In genomic region chr3:94581138-94581780, GRCm38 (mm10) we compare ENCODE assay signal across 7 mouse cellular contexts. TPM values are rescaled to one million over a fixed set of nuclear protein-coding genes. Genes with fewer than 3 reads are reported as not detected.
DNase-seq lines count a peak whose midpoint lies in the region; ATAC-seq and TF ChIP-seq lines count a peak whose summit lies in the region.

No protein-coding gene starts in this region.

- H3K9me3 ChIP-seq in ES-Bruce4 (replicated peaks; ENCODE audit: control insufficient read depth, insufficient read depth, low read length, poor library complexity, severe bottlenecking): no peaks in the 10 kb centered on the region
- no peaks in the 10 kb centered on the region for H3K9me3 ChIP-seq in embryonic facial prominence, embryonic 11.5 days (replicated peaks; ENCODE audit: control insufficient read depth, low read length)
- no peaks in the 10 kb centered on the region for H3K9me3 ChIP-seq in hindbrain, embryonic 13.5 days
- H3K9me3 ChIP-seq in midbrain, embryonic 15.5 days: no peaks in the 10 kb centered on the region

- peak; percentile 41 for DNase-seq in 416B (ENCODE audit: low read depth)
- DNase-seq in embryonic facial prominence, embryonic 11.5 days (ENCODE audit: low spot score): peak; percentile 26
- peak; percentile 19 to 30 for DNase-seq in left cerebral cortex, adult 9 months (ENCODE audit: low spot score in 2 of 2)
- peak; percentile 30 for DNase-seq in thymus, postnatal 14 days

- no peak for ATAC-seq in embryonic facial prominence, embryonic 11.5 days (replicated peaks; ENCODE audit: insufficient number of reproducible peaks, low FRiP score, low TSS enrichment, low read depth)
- ATAC-seq in hindbrain, embryonic 13.5 days (ENCODE audit: low FRiP score): no peak
- no peak for ATAC-seq in midbrain, embryonic 15.5 days (replicated peaks)

- WGBS in embryonic facial prominence, embryonic 11.5 days: 3% methylated on average over 16 of the region's 16 CpGs
- WGBS in hindbrain, embryonic 13.5 days: 2% methylated on average over 16 of the region's 16 CpGs
- WGBS in midbrain, embryonic 15.5 days: 2% methylated on average over 16 of the region's 16 CpGs

- TF ChIP-seq CTCF in ES-Bruce4 (IDR thresholded peaks at IDR 0.05; ENCODE audit: low read depth, low read length): no peak

- no peaks in the 10 kb centered on the region for H3K4me1 ChIP-seq in ES-Bruce4 (ENCODE audit: control insufficient read depth, insufficient read depth, low read length)
- H3K4me1 ChIP-seq in embryonic facial prominence, embryonic 11.5 days (ENCODE audit: control insufficient read depth, insufficient read depth, low read length): no peaks in the 10 kb centered on the region
- peaks cover 27% of the 10 kb centered on the region for H3K4me1 ChIP-seq in hindbrain, embryonic 13.5 days (replicated peaks)
- H3K4me1 ChIP-seq in midbrain, embryonic 15.5 days: peaks cover 36% of the 10 kb centered on the region

- no peak for TF ChIP-seq POLR2A in ES-Bruce4 (IDR thresholded peaks at IDR 0.05; ENCODE audit: insufficient read depth, low read length)

- H3K4me3 ChIP-seq in ES-Bruce4 (ENCODE audit: low read depth, low read length): peak overlapping the region; percentile 92
- peak overlapping the region; percentile 83 for H3K4me3 ChIP-seq in embryonic facial prominence, embryonic 11.5 days (ENCODE audit: low read depth, low read length)
- H3K4me3 ChIP-seq in hindbrain, embryonic 13.5 days: peak overlapping the region; percentile 92
- H3K4me3 ChIP-seq in midbrain, embryonic 15.5 days: peak overlapping the region; percentile 96

- H3K36me3 ChIP-seq in ES-Bruce4 (ENCODE audit: control insufficient read depth, insufficient read depth, low read length, poor library complexity, severe bottlenecking): peaks cover 4% of the 10 kb centered on the region; the same call in 1 of the 2 replicates
- no peaks in the 10 kb centered on the region for H3K36me3 ChIP-seq in embryonic facial prominence, embryonic 11.5 days (replicated peaks; ENCODE audit: control insufficient read depth, insufficient read depth, low read depth, low read length)
- H3K36me3 ChIP-seq in hindbrain, embryonic 13.5 days: no peaks in the 10 kb centered on the region
- no peaks in the 10 kb centered on the region for H3K36me3 ChIP-seq in midbrain, embryonic 15.5 days (replicated peaks)

- no peak overlapping the region for H3K27ac ChIP-seq in ES-Bruce4 (ENCODE audit: insufficient read depth, low read length)
- no peak overlapping the region for H3K27ac ChIP-seq in embryonic facial prominence, embryonic 11.5 days (replicated peaks; ENCODE audit: low read depth, low read length)
- H3K27ac ChIP-seq in hindbrain, embryonic 13.5 days: peak overlapping the region; percentile 95
- H3K27ac ChIP-seq in midbrain, embryonic 15.5 days: peak overlapping the region; percentile 92

- TF ChIP-seq EP300 in ES-Bruce4 (IDR thresholded peaks at IDR 0.05; ENCODE audit: insufficient read depth, low read depth, low read length): no peak

- no peaks in the 10 kb centered on the region for H3K27me3 ChIP-seq in ES-Bruce4 (ENCODE audit: control insufficient read depth, insufficient read depth, low read length, poor library complexity, severe bottlenecking)
- H3K27me3 ChIP-seq in embryonic facial prominence, embryonic 11.5 days (ENCODE audit: control insufficient read depth, insufficient read depth, low read length): no peaks in the 10 kb centered on the region
- H3K27me3 ChIP-seq in hindbrain, embryonic 13.5 days: no peaks in the 10 kb centered on the region
- no peaks in the 10 kb centered on the region for H3K27me3 ChIP-seq in midbrain, embryonic 15.5 days (replicated peaks)

- peak overlapping the region; percentile 75 for H3K4me2 ChIP-seq in embryonic facial prominence, embryonic 11.5 days (ENCODE audit: low read depth, low read length)
- peak overlapping the region; percentile 83 for H3K4me2 ChIP-seq in hindbrain, embryonic 13.5 days
- peak overlapping the region; percentile 86 for H3K4me2 ChIP-seq in midbrain, embryonic 15.5 days

- peak overlapping the region; percentile 90 for H3K9ac ChIP-seq in ES-Bruce4 (ENCODE audit: low read depth, poor library complexity, severe bottlenecking)
- peak overlapping the region; percentile 88 for H3K9ac ChIP-seq in embryonic facial prominence, embryonic 11.5 days (replicated peaks; ENCODE audit: low read length)
- H3K9ac ChIP-seq in hindbrain, embryonic 13.5 days: peak overlapping the region; percentile 92
- H3K9ac ChIP-seq in midbrain, embryonic 15.5 days: peak overlapping the region; percentile 94

RNA-seq across cellular contexts. Expression of gene Snx27, which starts 1.3 kb away (rescaled TPM):
- 53.1 and 60.2 TPM in 2 replicates for polyA plus RNA-seq in ES-Bruce4 (2011; ENCODE audit: insufficient read depth, insufficient read length, low read depth, missing spikeins)
- polyA plus RNA-seq in embryonic facial prominence, embryonic 11.5 days (2014; fragmentation: Nextera tagmentation; extraction: Ambion mirVana): 39.3 and 41.6 TPM in 2 replicates
- polyA plus RNA-seq in hindbrain, embryonic 13.5 days (2015; fragmentation: Nextera tagmentation; extraction: Ambion mirVana): 73.6 and 74.7 TPM in 2 replicates
- 86.4 and 94.7 TPM in 2 replicates for polyA plus RNA-seq in midbrain, embryonic 15.5 days (2015; fragmentation: Nextera tagmentation; extraction: Ambion mirVana)

Comparison
In these comparisons a context has a peak if more than half of its experiments do, and no peak if none do; other contexts are left out.
1. H3K27ac ChIP-seq: peak in hindbrain, embryonic 13.5 days (single experiment) and midbrain, embryonic 15.5 days (single experiment); none in ES-Bruce4 (single experiment) and embryonic facial prominence, embryonic 11.5 days (single experiment).
2. Peak in every context shown above with its lines, with median percentiles within 50 percentile points of each other: DNase-seq, H3K4me3 ChIP-seq, H3K9ac ChIP-seq and H3K4me2 ChIP-seq.